Mouse (Mus musculus) B cell, adult 67 days (primary cell): ENCODE measurements around the gene Foxi1. TPM values are rescaled to one million over a fixed set of nuclear protein-coding genes. Genes with fewer than 3 reads are reported as not detected.

Experiments
- total RNA-seq, 2 experiments: library from RNA; stranded (reverse); gene quantifications; 4 replicates each; pipeline ENCODE4 v1.2.4; 2023

Gene Foxi1
- under 1 TPM in 1 of 2 experiments, not detected in 1; 0.53 TPM for total RNA-seq

DNA sequence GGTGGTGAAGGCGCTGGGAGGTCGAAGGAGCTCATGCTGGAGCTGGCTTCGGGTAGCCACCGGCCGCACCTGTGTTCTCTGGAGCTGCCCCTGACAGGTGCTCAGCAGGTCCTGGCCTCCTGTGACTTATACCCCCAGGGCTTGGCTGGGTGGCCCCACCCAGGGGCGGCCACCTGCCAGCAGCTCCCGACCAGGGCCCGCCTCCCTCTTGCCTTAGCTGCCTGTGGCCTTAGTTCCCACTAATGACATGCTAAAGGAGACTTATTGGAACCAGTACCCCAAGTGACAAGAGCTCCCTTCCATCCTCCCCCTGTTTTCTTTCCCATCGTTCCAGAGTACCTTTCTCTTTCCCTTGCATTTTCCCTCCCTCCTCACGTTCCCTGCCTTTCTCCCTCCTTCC is at the start of gene Foxi1:
TSS of gene Foxi1 (minus strand) at position 101 of the 400 bp plus-strand sequence.

Other genes starting within 250 kb of the Foxi1 start
- not detected for gene Kcnmb1, start 245.1 kb downstream of the Foxi1 start, total RNA-seq
- under 1 TPM in 1 of 2 experiments, not detected in 1; 0.20 TPM for gene Kcnip1, start 214.9 kb downstream of the Foxi1 start, total RNA-seq
- gene Lcp2, start 161.2 kb downstream of the Foxi1 start, total RNA-seq = 1 to 10 TPM; 3.4 to 5.7 TPM
- gene 4930469K13Rik, start 109.5 kb downstream of the Foxi1 start, total RNA-seq = not detected
- gene Fam196b, start 106.7 kb upstream of the Foxi1 start, total RNA-seq = not detected